Mouse (Mus musculus) midbrain, embryonic 11.5 days (tissue): ENCODE data around the gene Hist1h1a. TPM values are rescaled to one million over a fixed set of nuclear protein-coding genes. Genes with fewer than 3 reads are reported as not detected.
A peak's percentile ranks its signal among the peaks of the same experiment; 100 is the strongest.
"Not testable (repeated sequence)": the region's sequence is repeated elsewhere in the genome, so short reads cannot be mapped to it uniquely, and the experiment has no call there.

Experiments
- ATAC-seq: fragments of 200-750 bp; cut with Nextera tagmentation; 2 replicates; pipeline ENCODE4 v1.8.0; 2017; ENCODE audit warnings: moderate TSS enrichment, moderate library complexity; ENCODE audit not compliant: low FRiP score
- DNase-seq: peaks from one replicate; pipeline ENCODE4 v3.0.0; 2015; ENCODE audit warnings: low spot score; ENCODE audit errors: missing footprints
- H3K27ac ChIP-seq: fragments of 300-500 bp; sonication (generic); 2 replicates; pipeline ENCODE4 v1.5.1; 2014; ENCODE audit warnings: low read depth, low read length
- H3K27me3 ChIP-seq: fragments of 300-500 bp; sonication (generic); 2 replicates; pipeline ENCODE4 v1.6.1; 2014; ENCODE audit warnings: mild to moderate bottlenecking, low read length, moderate library complexity, mixed read lengths; ENCODE audit not compliant: control insufficient read depth, insufficient read depth
- H3K36me3 ChIP-seq: fragments of 300-500 bp; sonication (generic); 2 replicates; pipeline ENCODE4 v1.6.1; 2014; ENCODE audit warnings: mild to moderate bottlenecking, low read length, moderate library complexity, mixed read lengths; ENCODE audit not compliant: control insufficient read depth, insufficient read depth
- H3K4me1 ChIP-seq: fragments of 300-500 bp; sonication (generic); 2 replicates; pipeline ENCODE4 v1.6.1; 2014; ENCODE audit warnings: low read length; ENCODE audit not compliant: control insufficient read depth, insufficient read depth
- H3K4me2 ChIP-seq: fragments of 300-500 bp; sonication (generic); 2 replicates; pipeline ENCODE4 v1.6.1; 2014; ENCODE audit warnings: mild to moderate bottlenecking, moderate library complexity
- H3K4me3 ChIP-seq: fragments of 300-500 bp; sonication (generic); 2 replicates; pipeline ENCODE4 v1.5.1; 2014; ENCODE audit warnings: low read depth, low read length
- H3K9ac ChIP-seq: fragments of 300-500 bp; sonication (generic); 2 replicates; pipeline ENCODE4 v1.6.1; 2014; ENCODE audit warnings: low read length
- H3K9me3 ChIP-seq: fragments of 300-500 bp; sonication (generic); 2 replicates; pipeline ENCODE4 v1.6.1; 2016; ENCODE audit warnings: low read length; ENCODE audit not compliant: control insufficient read depth
- WGBS: fragments of 180-500 bp; shearing (Covaris S2); extraction: QIAGEN DNeasy Blood & Tissue Kit; methylation state at CpG from one replicate; pipeline ENCODE4 v1.1.7; 2014; 5-methylcytosine and 5-hydroxymethylcytosine counted together
- polyA plus RNA-seq: library from polyadenylated mRNA; unstranded; fragments of >200 nt; fragmentation: Nextera tagmentation; extraction: Ambion mirVana; gene quantifications from 2 replicates; pipeline ENCODE4 v1.2.1, GENCODE M21; 2014

Hist1h1a gene
- polyA plus RNA-seq, result 3.5 and 3.7 TPM in 2 replicates

DNA sequence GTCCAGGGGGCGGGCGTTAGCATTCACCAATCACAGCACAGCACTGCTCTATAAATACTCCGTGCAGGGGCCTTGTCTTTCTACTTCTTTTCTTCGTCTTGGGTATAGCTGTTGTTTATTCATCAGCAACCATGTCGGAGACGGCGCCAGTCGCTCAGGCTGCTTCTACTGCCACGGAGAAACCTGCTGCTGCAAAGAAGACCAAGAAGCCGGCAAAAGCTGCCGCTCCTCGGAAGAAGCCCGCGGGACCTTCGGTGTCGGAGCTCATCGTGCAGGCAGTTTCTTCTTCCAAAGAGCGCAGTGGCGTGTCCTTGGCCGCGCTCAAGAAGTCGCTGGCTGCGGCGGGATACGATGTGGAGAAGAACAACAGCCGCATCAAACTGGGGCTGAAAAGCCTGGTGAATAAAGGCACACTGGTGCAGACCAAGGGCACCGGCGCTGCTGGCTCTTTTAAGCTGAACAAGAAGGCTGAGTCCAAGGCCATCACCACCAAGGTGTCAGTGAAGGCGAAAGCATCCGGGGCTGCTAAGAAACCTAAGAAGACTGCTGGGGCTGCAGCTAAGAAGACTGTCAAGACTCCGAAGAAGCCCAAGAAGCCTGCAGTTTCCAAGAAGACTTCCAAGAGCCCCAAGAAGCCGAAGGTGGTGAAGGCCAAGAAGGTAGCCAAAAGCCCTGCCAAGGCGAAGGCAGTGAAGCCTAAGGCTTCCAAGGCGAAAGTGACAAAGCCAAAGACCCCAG is at the start of gene Hist1h1a:
Gene Hist1h1a, plus strand, starts transcription at position 81 of the 738 bp plus-strand sequence.
- 3% methylated on average over 34 of the region's 34 CpGs for WGBS
- no peaks in the 10 kb centered on the region for H3K27me3 ChIP-seq
- peak; percentile 69 for ATAC-seq
- H3K9me3 ChIP-seq, result no peaks in the 10 kb centered on the region
- peak within 1 kb of the TSS; percentile 77 for H3K9ac ChIP-seq
- DNase-seq, result peak; percentile 98
- peaks cover 23% of the 10 kb centered on the region for H3K4me1 ChIP-seq
- peak within 1 kb of the TSS; percentile 52 for H3K4me3 ChIP-seq
- peak within 1 kb of the TSS; percentile 83 for H3K27ac ChIP-seq
- H3K4me2 ChIP-seq, result peak within 1 kb of the TSS; percentile 82
- H3K36me3 ChIP-seq, result no peaks in the 10 kb centered on the region

DNA sequence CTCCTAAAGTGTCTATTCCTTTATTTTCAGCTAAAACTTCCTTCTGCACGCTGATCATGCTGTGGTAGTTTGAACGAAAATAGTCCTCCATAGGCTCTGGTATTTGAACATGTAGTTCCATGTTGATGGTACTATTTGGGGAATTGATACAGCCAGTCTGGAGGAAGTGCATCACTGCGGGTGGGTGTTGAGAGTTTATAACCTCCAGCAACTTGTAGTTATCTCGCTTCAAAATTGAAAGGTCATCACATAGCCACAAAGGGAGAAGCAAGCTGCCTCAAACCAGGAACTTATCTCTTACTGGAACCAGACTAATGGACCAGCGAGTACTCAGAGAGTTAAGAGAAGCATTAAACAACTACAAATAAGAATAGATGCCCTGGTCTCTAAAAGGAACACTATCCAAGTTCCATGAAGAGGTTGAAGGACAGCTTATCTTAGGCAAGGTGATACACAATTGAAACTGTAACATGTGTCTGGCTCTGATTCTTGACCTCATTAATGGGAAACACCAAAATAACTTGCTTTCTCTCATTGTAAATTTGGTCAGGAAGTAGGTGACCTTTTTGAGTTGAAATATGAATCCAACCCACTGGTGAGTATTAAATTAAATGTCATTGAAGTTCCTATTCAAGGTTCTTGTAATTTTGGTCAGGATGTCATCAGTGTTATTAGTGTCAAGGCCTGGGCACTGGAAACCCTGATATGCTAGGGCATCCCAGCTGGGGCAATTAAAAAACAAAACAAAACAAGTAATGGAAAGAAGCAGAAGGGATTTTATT is 47.0 kb upstream of the Hist1h1a start:
- Histone ChIP-seq H3K27ac (no peak overlapping the region), H3K4me1 (no peaks in the 10 kb centered on the region), H3K4me3 (no peak overlapping the region), H3K9me3 (no peaks in the 10 kb centered on the region), H3K9ac (no peak overlapping the region), H3K36me3 (no peaks in the 10 kb centered on the region), H3K4me2 (no peak overlapping the region), H3K27me3 (no peaks in the 10 kb centered on the region)
- DNase-seq (no peak), ATAC-seq (no peak)
- 84% methylated on average over 5 of the region's 5 CpGs for WGBS

DNA sequence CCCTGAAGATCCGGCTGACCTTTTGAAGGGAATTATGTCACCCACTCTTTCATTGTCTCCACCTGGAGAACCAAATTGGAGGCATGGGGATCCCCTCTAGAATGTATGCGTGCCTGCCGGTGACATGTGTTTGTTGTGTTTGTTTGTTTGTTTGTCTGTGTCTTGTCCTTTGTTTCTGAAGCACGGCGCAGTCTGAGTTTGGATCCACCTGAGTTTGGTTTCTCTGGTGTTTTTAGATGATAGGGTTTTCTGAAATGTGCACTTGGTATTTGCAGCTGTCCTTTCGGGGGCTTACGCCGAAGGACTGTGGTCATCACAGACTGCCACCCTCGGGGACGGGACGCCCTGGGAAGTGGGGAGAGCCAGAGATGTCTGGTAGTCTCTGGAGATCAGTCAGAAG is 46.3 kb upstream of the Hist1h1a start:
- H3K27me3 ChIP-seq, result no peaks in the 10 kb centered on the region
- H3K4me1 ChIP-seq, result no peaks in the 10 kb centered on the region
- no peak for ATAC-seq
- no peak overlapping the region for H3K27ac ChIP-seq
- H3K9me3 ChIP-seq, result no peaks in the 10 kb centered on the region
- no peak overlapping the region for H3K4me2 ChIP-seq
- 53% methylated on average over 11 of the region's 11 CpGs for WGBS
- H3K9ac ChIP-seq, result no peak overlapping the region
- no peak overlapping the region for H3K4me3 ChIP-seq
- no peaks in the 10 kb centered on the region for H3K36me3 ChIP-seq
- no peak for DNase-seq

DNA sequence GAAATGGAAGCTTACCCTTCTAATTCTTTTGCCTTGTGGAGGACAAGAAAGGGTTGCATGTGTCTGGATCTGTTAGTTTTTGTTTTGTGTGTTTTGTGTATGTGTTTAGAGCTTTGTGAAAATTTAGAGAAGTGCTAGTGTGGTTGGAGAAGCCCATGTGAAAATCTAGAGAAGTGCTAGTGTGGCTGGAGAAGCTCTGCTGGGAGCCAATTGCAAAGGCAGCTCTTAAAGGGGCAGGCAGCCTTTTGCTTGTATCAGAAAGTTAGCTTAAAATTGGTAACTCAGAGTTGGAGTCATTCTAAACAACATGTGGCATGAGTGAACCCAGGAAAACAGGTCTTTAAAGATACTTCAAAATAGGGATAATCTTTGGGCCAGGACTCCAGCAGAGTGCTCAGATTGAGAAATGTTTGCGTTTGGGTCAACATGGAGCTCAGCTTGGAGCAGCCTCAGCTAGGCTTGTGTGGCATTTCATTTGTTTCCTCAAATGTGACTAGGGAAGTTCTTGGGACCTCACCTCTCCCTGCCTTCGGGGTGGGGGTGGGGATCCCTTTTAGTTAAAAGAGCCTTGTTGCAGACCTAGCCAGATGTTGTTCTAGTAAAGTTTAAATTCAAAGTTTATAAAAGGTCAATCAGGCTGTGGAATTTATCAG is 45.7 kb upstream of the Hist1h1a start:
- not testable (repeated sequence) for H3K4me1 ChIP-seq, DNase-seq, H3K4me3 ChIP-seq, H3K9ac ChIP-seq, H3K36me3 ChIP-seq, H3K27me3 ChIP-seq, H3K27ac ChIP-seq, H3K9me3 ChIP-seq, ATAC-seq, H3K4me2 ChIP-seq
- 12% methylated on average over 2 of the region's 2 CpGs for WGBS

DNA sequence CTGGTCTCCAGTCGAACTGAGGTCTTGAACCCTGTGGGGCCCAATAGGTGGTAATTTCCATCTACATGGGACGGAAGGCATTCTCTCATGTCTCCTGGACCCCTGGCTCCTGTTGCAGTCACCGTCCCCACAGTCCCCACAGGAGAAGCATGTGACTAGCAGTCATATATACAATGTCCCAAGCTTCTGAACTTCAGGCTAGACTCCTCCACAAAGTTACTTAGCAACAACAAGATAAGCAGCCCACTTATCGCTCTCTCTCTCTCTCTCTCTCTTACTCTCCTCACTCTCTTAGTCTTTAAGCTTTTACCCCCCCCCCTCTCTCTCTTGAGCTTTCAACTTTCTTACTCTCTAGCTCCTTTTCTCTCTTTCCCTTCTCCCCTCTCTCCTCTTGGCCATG is 39.2 kb upstream of the Hist1h1a start:
- WGBS, result 87% methylated on average over 4 of the region's 4 CpGs
- DNase-seq (no peak), ATAC-seq (no peak)

DNA sequence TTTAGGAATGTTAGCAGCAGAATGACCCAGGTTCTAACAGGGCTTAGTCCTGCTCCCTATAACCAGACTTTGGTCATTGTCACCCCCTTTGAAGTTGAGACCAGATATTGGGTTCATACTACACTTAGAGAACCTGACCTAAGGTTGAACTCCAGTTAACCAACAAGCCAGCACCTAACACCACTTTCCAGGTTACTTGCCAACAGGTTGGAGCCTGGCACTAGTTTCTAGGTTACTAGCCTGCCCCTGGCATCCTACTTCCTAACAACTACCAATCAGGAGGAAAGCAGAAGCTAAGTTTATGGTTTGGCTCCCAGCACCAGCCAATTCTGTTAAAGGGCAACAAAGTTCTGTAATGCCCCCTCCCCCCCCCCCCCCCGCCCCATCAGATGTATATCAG is 38.3 kb upstream of the Hist1h1a start:
- no peaks in the 10 kb centered on the region for H3K9me3 ChIP-seq
- 33% methylated on average over 1 of the region's 1 CpGs for WGBS
- no peak for ATAC-seq
- H3K27me3 ChIP-seq, result no peaks in the 10 kb centered on the region
- H3K36me3 ChIP-seq, result no peaks in the 10 kb centered on the region
- H3K4me3 ChIP-seq, result no peak overlapping the region
- H3K9ac ChIP-seq, result no peak overlapping the region
- no peaks in the 10 kb centered on the region for H3K4me1 ChIP-seq
- H3K27ac ChIP-seq, result no peak overlapping the region
- no peak for DNase-seq
- no peak overlapping the region for H3K4me2 ChIP-seq

More for the DNA sequence above, 39.2 kb upstream of the Hist1h1a start:
- no peaks in the 10 kb centered on the region for H3K27me3 ChIP-seq
- H3K9ac ChIP-seq, result no peak overlapping the region
- H3K4me2 ChIP-seq, result no peak overlapping the region
- H3K27ac ChIP-seq, result no peak overlapping the region
- H3K9me3 ChIP-seq, result no peaks in the 10 kb centered on the region
- no peak overlapping the region for H3K4me3 ChIP-seq
- H3K36me3 ChIP-seq, result no peaks in the 10 kb centered on the region
- H3K4me1 ChIP-seq, result no peaks in the 10 kb centered on the region

DNA sequence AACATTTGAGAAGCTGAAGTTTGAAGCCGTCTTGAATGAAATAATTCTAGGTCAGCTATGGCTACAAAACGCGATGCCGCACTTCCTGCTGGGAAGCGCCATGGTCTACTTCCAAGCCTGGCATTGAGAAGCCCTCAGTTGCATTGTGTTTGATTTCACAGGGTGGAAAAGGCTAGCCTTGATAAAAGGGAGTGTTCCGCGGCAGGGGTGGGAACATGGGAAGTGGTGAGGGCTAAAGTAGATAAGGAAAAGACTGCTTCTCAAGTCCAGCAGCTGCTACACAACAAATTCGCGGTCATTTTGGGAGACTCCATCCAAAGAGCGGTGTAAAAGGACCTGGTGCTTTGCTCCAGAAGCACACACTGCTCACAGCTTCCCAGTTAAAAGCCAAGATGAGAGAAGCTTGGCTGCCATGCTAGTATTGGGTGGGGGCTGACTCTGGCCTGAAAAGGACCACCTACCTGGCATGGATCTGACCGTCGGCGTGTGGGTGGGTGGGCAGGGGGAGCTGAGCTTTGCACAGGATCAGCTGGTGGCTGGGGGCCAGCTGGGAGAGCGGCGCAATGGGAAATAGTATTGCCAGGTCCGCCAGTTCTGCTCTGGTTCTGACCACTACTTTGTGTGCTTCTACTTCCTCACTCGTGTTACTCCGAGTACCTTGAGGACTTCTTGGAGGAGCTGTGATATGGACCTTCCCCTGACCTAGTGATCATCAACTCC is 34.8 kb upstream of the Hist1h1a start:
- no peaks in the 10 kb centered on the region for H3K9me3 ChIP-seq
- DNase-seq, result no peak
- no peaks in the 10 kb centered on the region for H3K27me3 ChIP-seq
- H3K27ac ChIP-seq, result no peak overlapping the region
- H3K4me2 ChIP-seq, result no peak overlapping the region
- no peak for ATAC-seq
- no peak overlapping the region for H3K9ac ChIP-seq
- no peaks in the 10 kb centered on the region for H3K4me1 ChIP-seq
- 88% methylated on average over 18 of the region's 18 CpGs for WGBS
- no peaks in the 10 kb centered on the region for H3K36me3 ChIP-seq
- H3K4me3 ChIP-seq, result no peak overlapping the region

DNA sequence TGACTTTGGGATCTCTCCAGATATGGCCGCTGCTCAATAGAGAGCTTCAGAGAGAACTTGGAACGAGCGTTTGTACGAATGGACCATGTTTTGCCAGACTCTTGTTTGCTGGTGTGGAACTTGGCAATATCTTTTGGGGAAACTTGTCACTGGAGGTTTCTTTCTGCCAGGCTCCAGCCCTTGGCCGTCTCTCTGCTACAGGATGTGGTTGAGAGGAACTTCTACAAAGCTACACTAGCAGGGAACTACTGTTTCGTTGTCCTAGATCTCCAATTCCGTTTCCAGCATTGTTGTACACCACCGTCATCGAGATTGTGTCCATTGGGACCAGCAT is 34.3 kb upstream of the Hist1h1a start:
- H3K27ac ChIP-seq, result no peak overlapping the region
- no peak overlapping the region for H3K9ac ChIP-seq
- no peaks in the 10 kb centered on the region for H3K4me1 ChIP-seq
- no peaks in the 10 kb centered on the region for H3K27me3 ChIP-seq
- no peaks in the 10 kb centered on the region for H3K9me3 ChIP-seq
- no peak overlapping the region for H3K4me2 ChIP-seq
- H3K36me3 ChIP-seq, result no peaks in the 10 kb centered on the region
- WGBS, result 91% methylated on average over 9 of the region's 9 CpGs
- no peak overlapping the region for H3K4me3 ChIP-seq
- no peak for ATAC-seq
- no peak for DNase-seq
